Mouse (Mus musculus): ENCODE data around the gene Pla2g2c. TPM values are rescaled to one million over a fixed set of nuclear protein-coding genes. Genes with fewer than 3 reads are reported as not detected.
A peak's percentile ranks its signal among the peaks of the same experiment; 100 is the strongest.

The Pla2g2c gene
- total RNA-seq, 1 experiment from 2014 or later = 0.24 TPM

DNA sequence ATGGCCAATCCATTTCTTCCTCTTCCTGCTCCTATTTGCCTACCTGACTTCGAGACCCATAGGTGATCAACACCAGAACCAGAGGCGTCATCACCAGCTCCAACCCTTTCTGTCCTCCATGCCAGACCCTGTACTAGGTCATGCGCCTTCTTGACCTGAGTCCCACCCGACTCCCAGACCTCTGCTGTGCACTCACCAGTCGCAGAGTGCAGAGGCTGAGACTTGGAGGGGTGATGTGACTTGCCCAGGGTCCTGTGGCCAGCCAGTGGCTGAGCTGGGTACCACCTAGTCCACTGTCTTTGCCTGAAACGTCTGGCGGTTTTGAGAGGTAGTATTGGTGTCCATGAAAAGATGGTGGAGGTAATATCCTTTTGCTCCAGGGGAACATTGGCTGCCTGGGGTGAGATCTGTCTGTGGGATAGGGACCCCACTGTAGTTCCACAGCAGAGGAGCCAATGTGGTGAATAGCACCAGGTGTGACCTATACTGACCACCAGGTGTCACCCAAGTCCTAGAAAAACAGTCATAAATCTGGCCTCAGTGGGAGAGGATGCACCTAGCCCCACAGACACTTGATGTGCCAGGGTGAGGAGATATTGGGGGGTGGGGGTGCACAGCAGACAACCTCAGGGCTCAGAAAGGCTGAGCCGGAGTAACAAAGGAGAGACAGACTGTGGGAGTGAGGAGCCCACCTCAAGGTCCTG lies 23.9 kb downstream of the Pla2g2c start:
- DNase-seq = no peak

DNA sequence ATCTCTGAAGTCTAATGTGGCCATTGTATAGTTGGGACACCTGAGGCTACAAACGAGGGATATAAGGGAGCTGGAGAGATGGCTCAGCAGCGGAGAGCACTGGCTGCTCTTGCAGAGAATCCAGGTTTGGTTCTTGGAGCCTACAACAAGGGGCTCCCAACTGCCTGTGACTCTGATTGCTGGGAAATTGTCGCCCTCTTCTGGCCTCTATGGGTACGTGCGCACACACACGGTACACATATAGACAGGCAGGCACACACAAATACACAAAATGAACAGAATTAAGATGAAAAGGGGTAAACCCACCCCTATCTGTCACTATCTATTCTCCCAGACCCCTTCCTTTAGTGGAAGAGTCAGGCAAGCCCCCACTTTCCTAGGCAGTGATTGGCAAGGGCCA lies 28.0 kb downstream of the Pla2g2c start:
- no peak for DNase-seq

DNA sequence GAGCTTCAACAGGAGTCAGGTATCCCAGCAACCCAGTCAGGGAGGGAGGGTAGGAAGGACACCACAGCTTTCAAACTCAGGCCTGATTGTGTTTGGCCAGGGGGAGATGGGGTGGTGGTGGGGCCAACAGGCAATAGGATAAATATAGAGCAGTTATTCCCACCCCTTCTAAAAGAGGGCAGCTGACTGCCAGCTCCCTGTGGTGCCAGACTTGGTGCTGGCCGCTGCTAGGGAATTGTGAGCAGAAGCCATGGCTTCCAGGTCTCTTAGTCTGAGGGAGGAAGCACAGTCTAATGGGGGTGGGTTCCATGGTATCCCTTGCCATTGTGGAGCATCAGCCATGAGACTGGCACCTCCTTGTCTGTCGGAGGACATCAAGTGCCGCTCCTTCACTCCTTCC lies 29.0 kb downstream of the Pla2g2c start:
- no peak for DNase-seq

DNA sequence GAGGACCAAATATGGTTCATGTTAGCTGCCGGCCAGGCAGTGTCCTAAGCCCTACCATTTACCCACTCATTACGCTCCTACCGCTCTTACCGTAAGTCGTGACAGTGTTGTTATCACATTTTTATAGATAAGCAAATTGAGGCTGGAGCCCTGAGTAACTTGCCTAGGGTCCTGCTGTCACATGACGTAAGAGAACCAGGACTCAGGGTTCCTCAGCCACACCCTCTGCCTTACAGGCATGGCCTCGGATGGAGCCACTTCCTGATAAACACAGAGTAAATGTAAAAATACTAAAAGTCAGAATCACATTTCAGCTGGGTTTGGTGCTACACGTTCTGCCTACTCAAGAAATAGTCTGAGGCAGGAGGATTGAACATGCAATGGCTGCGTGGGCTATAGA lies 29.8 kb downstream of the Pla2g2c start:
- DNase-seq = no peak

DNA sequence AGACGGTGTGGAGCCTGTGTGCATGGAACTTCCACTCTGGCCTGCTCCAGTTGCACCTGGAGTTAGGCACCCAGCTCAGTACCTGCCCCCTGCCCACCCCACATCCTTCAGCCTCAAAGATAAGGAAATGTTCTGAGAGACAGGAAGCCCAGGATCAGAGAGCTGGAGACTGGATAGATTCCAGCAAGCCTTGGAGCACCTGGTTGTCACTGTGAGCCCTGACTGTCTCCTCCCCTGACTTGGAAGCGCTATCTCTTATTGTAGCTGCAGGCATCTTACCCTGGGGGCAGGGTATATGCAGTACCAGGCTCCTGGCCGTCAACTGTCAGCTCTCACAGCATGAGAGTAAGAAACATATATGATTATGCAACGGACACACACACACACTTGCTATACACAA lies 30.8 kb downstream of the Pla2g2c start:
- no peak for DNase-seq

DNA sequence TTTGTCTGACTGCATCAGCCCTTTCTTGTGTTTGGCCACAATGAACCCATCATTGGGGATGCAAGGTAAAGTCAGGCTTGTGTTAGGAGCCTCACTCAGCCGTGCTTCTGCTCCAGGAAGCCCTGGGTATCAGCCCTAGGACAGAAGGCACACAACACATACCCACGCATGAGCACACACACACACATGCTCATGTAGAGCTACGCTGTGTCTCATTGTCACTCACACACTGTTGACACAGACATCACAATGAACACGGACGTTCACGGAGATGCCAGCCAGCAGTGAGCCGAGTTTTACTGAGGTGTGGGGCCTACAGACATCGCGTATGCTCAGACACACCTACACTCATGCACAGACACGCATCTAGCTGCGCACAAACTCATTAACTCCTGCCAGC lies 31.4 kb downstream of the Pla2g2c start:
- no peak for DNase-seq

DNA sequence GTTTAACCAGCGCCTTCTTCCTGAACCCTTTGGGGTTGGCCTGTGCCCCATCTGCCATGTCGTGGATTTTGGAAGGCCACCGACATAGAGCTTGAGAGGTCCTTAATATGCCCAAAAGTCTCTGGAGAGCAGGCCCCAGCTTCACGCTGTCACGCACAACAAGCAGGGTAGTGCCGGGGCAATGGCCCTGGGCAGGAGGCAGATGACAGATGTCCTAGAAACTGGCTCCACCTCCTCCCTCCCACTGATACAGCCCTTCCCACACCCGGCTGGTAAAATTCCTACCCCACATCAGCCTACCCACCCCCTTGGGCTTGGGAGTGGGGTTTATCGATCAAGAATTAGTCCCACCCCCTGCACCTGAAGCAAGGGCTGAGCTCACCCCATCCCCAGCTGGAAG lies 32.8 kb downstream of the Pla2g2c start, which contains the start of gene Pla2g2f:
Pla2g2f (minus strand) TSS at position 211 of the 400 bp plus-strand sequence.
- peak; percentile 39 for DNase-seq

DNA sequence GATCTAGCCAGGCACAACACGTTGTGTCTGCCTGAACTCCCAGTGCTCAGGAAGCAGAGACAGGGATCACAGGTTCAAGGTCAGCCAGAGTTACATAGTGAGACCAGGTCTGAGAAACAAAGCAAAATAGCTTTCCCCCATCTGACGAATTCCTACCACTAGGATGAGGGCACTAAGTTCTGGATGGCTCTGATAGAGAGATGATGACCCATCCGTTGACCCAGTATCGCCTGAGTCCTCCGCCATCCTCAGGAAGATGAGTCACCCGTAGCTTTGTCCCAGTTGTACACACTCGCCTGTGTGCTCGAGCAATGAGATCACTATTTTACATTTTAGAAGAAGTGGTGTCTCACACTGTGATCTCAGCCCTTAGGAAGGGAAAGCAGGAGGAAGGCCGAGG lies 37.7 kb downstream of the Pla2g2c start:
- DNase-seq = no peak

DNA sequence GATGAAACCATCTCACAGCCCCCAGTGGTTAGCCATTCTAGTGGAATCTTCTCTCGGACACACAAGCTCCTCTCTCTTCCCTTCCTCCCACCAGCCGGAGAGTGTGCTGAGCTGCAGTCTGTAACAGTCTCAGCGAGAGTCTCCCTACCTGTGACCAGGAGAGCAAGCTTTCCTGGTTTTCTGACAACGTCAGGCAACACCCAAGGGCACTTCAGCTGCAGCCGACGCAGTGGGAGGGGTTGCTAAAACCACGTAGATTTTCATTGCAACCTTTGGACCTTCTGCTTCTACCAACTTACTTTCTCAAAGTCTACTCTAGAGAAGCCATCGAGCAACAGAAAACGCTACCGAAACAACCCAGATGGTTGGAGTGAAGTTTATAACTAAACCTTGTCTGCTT lies 47.4 kb downstream of the Pla2g2c start:
- no peak for DNase-seq

DNA sequence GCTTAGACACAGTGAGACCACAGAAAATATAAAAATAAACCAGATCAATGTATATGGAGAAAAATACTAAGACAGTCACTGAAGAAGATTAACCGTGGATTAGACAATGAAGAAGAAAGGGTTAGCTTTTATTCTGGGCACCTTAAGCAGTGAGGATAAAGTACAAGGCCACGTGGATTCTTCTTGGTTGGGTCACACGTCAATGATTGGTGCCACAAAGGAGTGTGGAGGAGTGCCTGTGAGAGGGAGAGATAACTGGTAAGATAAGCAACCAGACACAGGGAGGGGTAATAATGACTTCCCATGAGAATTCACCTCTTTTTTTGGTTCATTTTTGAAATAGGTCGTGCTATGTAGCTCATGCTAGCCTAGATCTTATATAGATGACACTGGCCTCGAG lies 47.8 kb downstream of the Pla2g2c start:
- DNase-seq = no peak

DNA sequence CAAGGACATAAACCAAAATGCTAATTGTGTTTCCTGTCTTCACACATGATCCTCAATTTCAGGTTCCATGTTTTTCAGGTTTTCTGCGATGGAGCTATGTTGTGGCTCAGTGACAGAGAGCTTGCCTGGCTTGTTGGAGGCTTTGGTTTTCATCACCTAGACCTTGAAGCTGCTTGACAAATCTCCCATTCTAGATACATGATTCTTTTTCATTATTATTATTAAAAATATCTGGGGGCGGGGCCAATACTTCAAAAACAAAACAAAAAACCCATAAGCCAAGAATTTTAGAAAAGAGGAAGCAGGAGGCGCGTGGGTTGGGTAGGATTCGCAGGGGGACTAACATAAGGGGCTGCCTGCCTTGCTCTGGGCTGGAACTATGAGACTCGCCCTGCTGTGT lies 50.8 kb downstream of the Pla2g2c start, which contains the start of gene Pla2g2d:
Pla2g2d (plus strand) TSS at position 301 of the 400 bp plus-strand sequence.
- no peak for DNase-seq

DNA sequence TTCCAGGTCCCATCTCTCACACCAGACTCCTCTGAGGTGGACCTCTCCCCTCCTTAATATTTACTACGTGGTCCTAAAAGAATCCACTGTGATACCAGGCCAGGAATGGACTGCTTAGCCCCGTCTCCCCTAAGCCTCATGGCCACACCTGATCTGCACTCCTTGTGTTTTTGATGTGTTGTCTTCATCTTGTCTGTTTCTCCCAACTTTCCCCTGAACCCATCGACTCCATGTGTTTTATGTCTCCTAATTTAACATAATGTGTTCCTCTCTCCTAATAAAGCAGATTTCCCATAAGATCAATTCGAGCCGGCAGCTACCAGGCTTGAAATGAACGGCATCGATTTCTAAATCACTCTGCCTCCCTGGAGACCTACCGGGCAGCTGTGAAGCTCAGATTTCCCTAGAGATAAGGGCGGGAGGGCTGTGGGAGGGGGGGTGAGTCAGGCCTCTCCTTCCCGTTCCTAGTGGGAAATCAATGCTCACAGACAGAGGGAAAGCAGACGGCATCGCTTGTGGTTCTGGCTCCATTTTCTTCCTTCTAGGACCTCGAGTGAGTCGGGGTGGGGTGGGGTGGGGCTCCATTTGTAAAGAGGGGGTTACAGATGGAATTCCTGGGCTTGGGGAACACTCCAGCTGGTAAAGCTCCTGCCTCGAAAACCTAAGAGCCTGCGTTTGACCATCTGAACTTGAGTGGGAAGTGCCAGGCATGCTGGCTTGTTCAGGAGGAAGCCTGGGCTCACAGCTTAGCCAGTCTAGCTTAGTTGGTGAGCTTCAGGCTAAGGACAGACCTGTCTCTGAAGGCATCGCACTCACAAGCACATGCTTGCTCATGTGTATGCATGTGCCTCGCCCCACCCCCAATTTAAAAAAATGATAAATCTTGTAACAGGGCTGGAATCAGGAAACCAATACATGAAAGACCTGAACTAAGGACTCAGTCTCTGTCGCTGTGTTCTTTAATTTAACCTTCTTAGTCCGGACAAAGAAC lies 53.1 kb downstream of the Pla2g2c start:
- no peak for DNase-seq

DNA sequence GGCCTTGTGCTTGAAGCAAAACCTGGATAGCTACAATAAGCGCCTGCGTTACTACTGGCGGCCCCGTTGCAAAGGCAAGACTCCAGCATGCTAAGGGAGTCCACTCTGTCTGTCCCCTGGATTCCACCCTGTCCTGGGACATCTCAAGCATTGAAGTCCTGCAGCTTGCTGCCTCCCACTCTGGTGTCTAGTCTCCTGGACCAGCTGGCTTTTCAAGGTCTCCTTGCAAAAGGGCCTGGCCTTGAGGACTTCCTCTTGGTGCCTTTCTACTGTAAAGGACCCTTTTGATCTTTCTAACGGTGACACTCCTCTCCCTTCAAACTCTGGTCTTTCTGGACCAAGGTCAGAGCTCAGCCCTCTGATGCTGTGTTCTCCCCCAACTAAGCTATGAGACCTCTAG lies 55.7 kb downstream of the Pla2g2c start:
- DNase-seq = peak; percentile 21

DNA sequence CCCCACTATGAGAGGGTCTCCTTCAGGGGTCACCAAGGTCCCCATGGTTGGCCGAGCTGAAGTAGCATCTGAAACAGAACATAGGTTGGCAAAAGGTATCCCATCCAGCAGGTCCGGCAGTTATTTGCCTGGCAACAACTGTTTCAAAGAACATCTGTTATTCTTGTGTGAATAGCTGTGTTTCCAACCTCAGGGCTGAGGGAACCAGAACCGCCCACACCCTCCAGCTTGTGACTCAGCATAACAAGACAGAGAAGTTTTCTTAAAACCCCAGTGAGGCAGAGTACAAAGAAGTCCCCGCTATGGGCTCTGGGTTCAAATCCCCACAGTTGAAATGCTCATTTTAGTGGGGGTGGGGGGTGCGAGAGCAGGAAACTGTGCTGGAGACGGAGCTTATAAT lies 57.5 kb downstream of the Pla2g2c start:
- DNase-seq = no peak

DNA sequence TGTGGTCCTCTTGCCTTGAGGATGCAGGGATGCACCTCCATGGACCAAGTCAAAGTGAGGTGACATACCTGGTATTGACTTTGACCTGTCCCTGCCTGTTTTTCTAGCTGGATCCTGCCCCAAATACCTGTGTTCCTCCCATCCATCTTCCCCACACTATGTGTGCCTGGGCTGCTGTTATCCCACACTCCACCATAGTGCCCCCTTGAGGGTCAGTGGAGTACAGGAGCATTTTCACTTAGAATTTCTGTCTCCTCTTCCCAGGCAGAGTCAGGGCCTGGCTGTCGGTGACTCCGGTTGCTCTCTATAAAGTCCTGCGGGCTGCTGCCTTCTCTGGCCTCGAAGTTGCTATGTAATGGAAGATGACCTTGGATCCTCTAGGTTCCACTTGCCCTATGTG lies 61.1 kb downstream of the Pla2g2c start:
- no peak for DNase-seq

DNA sequence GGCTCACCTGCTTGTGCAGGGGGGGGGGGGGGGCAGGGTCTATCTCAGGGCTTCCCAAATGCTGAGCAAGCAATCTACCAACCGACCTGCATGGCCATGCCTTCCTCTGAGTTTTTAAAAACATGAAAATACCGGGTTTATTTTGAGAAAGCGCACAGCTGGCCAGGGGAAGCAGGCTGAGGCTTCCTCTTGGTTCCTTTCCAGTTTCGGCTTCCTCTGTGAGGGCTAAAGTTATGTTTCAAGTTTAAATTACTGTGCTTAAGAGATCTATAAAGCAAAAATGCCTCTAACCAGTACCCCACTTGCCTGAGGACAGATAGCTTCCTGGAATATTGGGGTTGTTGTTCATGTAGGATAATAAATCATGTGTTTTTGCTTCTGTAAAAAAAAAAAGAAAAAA lies 61.5 kb downstream of the Pla2g2c start:
- DNase-seq = no peak

DNA sequence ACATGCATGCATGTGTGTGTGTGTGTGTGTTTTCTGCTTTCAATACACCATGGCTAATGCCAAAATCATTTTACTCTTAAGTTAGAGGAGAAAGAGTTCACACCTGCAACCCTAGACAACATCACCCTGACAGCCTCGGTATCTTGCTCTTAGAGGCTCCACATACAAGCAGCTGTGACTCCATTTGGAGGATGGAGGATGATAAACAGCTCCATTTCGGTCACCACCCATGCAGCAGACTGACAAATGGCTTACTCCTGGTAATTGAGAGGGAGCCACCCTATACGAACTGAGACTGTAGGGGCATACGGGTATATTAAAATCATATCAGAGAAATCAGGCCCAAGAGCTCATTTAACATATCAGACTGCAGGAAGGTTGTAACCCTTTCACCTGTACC lies 63.8 kb downstream of the Pla2g2c start:
- DNase-seq = no peak

DNA sequence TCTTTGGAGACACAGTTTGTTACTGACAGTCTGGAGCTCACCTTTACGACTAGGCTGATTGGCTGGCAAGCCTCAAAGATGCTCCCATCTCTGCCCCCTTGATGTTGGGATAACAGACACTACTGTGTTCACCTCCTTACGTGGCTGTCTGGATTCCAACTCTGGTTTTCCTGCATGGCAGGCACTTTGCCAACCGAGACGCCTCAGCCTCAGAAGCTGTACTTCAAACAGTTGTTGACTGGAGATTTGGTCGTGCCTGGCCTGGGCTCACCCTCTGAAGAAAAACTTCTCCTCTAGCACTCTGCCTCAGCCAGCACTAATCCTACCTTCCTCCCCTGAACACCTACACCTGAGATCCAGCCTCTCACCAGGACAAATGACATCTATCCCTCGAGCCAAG lies 66.9 kb downstream of the Pla2g2c start:
- DNase-seq = no peak

DNA sequence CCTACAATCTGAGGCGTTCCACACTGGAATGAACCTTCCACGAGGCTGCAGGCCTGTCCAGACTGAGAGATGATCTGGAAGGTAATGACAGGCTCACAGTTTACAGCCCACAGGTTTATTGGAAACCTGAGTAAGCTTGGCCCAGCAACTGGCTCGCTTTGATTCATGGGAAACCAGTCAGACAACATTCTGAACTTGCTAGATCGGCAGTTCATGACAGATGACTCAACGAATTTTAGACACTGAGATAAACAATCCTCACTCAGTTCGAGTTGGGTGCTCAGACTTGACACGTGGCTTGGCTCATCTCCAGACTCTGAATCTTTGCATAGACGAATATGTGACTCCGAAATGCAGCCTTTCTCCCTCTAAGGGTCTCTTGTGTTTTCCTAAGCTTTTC lies 68.0 kb downstream of the Pla2g2c start:
- no peak for DNase-seq

DNA sequence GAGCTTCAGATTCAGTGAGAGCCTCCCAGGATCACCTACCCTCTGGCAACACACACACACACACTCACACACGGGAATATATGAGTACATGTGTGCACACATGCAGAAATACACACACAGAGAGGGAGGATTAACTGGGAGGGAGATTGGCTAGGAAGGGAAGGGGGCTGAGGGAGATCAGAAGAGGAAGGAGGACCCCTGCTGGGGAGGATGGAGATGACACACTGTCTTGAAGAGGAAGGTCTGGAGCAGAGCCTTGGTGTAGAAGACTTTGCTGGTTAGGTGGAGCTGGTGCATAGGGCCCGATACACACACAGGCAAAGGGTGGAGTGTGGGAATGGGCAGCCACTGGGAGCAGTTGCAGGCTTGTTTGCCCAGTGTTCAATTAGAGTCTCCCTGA lies 68.7 kb downstream of the Pla2g2c start:
- peak; percentile 51 for DNase-seq

DNA sequence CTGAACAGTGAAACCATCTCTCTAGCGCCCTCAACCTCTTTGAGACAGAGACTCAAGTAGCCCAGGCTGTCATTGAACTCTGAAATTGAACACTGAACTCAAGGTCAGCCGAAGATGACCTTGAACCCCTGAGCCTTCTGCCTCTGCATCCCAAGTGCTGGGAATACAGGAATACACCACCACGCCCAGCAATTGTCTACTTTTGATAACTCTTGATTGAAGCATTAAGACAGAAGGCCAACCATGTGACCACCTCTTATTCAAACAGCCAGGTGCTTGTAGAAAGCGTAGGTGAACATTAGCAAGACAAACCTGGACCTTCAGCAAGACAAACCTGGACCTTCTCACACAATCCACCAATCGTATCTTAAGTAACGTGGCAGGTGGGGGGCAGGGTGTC lies 69.8 kb downstream of the Pla2g2c start:
- no peak for DNase-seq
